Mouse (Mus musculus) erythroblast, embryonic 14.5 days (primary cell): Measurements from ENCODE around the gene Tubb4b.

Experiments
- GATA1 ChIP-seq: IDR thresholded peaks from 2 replicates; pipeline ENCODE4 v1.6.1; 2012; ENCODE audit warnings: low read length, inconsistent platforms, mixed read lengths
- TAL1 ChIP-seq: IDR thresholded peaks from 3 replicates; pipeline ENCODE4 v1.6.1; 2012; ENCODE audit warnings: low read length, inconsistent platforms, mixed read lengths

DNA sequence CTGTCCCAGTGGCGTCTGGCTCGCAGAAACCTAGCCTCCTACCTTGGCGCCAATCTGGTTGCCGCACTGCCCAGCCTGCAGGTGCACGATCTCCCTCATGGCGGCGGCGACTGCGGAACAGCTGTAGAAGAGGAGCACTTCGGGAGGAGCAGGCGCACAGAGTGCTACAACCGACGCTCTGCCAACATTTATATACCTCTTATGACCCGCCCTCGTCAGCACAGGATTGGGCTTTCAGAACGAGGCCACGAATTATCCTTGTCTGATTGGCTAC, at the start of gene Tubb4b:
- no peak for TF ChIP-seq GATA1
- no peak for TF ChIP-seq TAL1
